Mouse (Mus musculus): ENCODE results near the gene Trak1.

DNA sequence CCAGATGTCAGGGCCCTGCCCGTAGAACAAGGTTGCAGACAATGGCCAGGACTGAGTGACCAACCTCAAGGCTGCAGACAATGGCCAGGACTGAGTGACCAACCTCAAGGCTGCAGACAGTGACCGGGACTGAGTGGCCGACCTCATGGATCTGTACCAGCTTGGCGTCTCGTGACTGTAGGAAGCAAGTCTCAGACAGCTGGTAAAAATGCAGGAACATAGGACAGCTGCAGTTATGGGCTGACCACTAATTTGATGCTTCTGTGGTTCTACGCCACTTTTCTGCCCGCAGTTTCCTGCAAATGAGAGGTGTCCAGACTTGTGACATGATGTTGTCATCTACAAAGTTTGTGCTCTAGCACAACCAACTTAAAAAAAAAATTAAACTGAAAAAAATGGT, 4.1 kb upstream of the Trak1 start:
- no peak for TF ChIP-seq MAFK (IDR thresholded peaks at IDR 0.05; ENCODE audit: insufficient read depth, low read depth, low read length)
- TF ChIP-seq ZC3H11A (IDR thresholded peaks at IDR 0.05; ENCODE audit: borderline replicate concordance, low read depth, low read length) = no peak
- TF ChIP-seq ZNF384 (IDR thresholded peaks at IDR 0.05; ENCODE audit: low read depth, low read length) = no peak
- TF ChIP-seq CHD2 (IDR thresholded peaks at IDR 0.05; ENCODE audit: low read depth, low read length) = no peak
- TF ChIP-seq HCFC1 (IDR thresholded peaks at IDR 0.05; ENCODE audit: borderline replicate concordance, insufficient read depth, low read length) = no peak

Data from ES-E14 (cell line).